Mouse (Mus musculus) heart, postnatal 0 days (tissue): ENCODE results near the gene Dnah2. TPM values are rescaled to one million over a fixed set of nuclear protein-coding genes. Genes with fewer than 3 reads are reported as not detected.

Experiments used
- ATAC-seq: fragments of 200-750 bp; cut with Nextera tagmentation; 2 replicates; pipeline ENCODE4 v1.8.0; 2017; ENCODE audit warnings: low read depth, moderate number of reproducible peaks, moderate library complexity; ENCODE audit not compliant: insufficient read depth
- DNase-seq: peaks from one replicate; pipeline ENCODE4 v3.0.0-alpha.2; 2016; ENCODE audit warnings: low spot score
- H3K27ac ChIP-seq: fragments of 300-500 bp; sonication (generic); 2 replicates; pipeline ENCODE4 v1.5.1; 2014; ENCODE audit warnings: low read depth, mild to moderate bottlenecking
- H3K27me3 ChIP-seq: fragments of 300-500 bp; sonication (generic); 2 replicates; pipeline ENCODE4 v1.6.1; 2014; ENCODE audit warnings: low read length, mixed read lengths; ENCODE audit not compliant: control insufficient read depth, insufficient read depth
- H3K36me3 ChIP-seq: fragments of 300-500 bp; sonication (generic); replicated peaks from 2 replicates; pipeline ENCODE4 v1.6.1; 2014; ENCODE audit warnings: low read length, mixed read lengths; ENCODE audit not compliant: control insufficient read depth, insufficient read depth
- H3K4me1 ChIP-seq: fragments of 300-500 bp; sonication (generic); 2 replicates; pipeline ENCODE4 v1.6.1; 2014; ENCODE audit warnings: antibody characterized with exemption; ENCODE audit not compliant: control insufficient read depth, insufficient read depth
- H3K4me2 ChIP-seq: fragments of 300-500 bp; sonication (generic); 2 replicates; pipeline ENCODE4 v1.6.1; 2014; ENCODE audit warnings: low read depth, mild to moderate bottlenecking, low read length, moderate library complexity
- H3K4me3 ChIP-seq: fragments of 300-500 bp; sonication (generic); 2 replicates; pipeline ENCODE4 v1.5.1; 2014; ENCODE audit warnings: low read depth, low read length
- H3K9ac ChIP-seq: fragments of 300-500 bp; sonication (generic); replicated peaks from 2 replicates; pipeline ENCODE4 v1.6.1; 2014; ENCODE audit warnings: low read depth, low read length, mixed read lengths
- H3K9me3 ChIP-seq: fragments of 300-500 bp; sonication (generic); replicated peaks from 2 replicates; pipeline ENCODE4 v1.6.1; 2016; ENCODE audit warnings: low read length; ENCODE audit not compliant: control insufficient read depth
- CTCF ChIP-seq: IDR thresholded peaks from 2 replicates; pipeline ENCODE4 v1.5.1; 2016; ENCODE audit warnings: antibody characterized with exemption, control low read depth, low read depth
- EP300 ChIP-seq: IDR thresholded peaks from 2 replicates; pipeline ENCODE4 v1.6.1; 2016; ENCODE audit warnings: antibody characterized with exemption, low read depth
- WGBS: fragments of 180-500 bp; shearing (Covaris S2); extraction: QIAGEN DNeasy Blood & Tissue Kit; methylation state at CpG from one replicate; pipeline ENCODE4 v1.1.7; 2014; 5-methylcytosine and 5-hydroxymethylcytosine counted together
- polyA plus RNA-seq: library from polyadenylated mRNA; unstranded; fragments of >200 nt; fragmentation: Nextera tagmentation; extraction: Ambion mirVana; gene quantifications from 2 replicates; pipeline ENCODE4 v1.2.1, GENCODE M21; 2015
- total RNA-seq: library from RNA; depleted of rRNA; stranded (reverse); fragments of >200 nt; gene quantifications from 2 replicates; pipeline ENCODE4 v1.2.3, GENCODE M21; 2014; ENCODE audit warnings: low replicate concordance

Dnah2 gene
- total and polyA plus RNA-seq, 2 experiments from 2014 or later, result 0.03 TPM; not detected in 1

DNA sequence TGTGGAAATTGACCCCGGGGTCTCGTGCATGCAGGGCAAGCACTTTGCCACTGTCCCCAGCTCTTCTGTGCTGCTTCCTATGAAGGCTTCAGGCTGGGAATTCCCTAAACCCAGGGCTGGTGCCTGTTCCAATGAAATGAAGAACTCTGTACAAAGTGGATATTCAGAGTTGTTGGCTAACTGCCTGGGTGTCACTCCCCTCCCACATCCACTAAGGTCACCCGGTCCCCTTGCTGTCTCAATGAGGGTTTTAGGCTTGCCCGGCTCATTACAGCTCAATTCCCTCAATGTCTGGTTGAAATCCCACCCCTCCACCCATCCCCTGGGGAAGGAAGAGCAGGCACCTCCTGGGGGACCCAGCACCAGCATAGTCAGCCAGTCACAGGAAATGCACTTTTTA lies 28.9 kb downstream of the Dnah2 start:
- no peak overlapping the region for H3K9ac ChIP-seq
- H3K9me3 ChIP-seq, result no peaks in the 10 kb centered on the region
- no peaks in the 10 kb centered on the region; the same call in 1 of the 2 replicates for H3K4me1 ChIP-seq
- no peak overlapping the region for H3K27ac ChIP-seq
- 53% methylated on average over 4 of the region's 4 CpGs for WGBS
- DNase-seq (no peak), ATAC-seq (no peak)
- no peak for TF ChIP-seq EP300
- TF ChIP-seq CTCF, result no peak
- H3K4me2 ChIP-seq, result no peak overlapping the region
- H3K4me3 ChIP-seq, result no peak overlapping the region
- H3K36me3 ChIP-seq, result no peaks in the 10 kb centered on the region
- H3K27me3 ChIP-seq, result peaks cover 5% of the 10 kb centered on the region; the same call in 1 of the 2 replicates

DNA sequence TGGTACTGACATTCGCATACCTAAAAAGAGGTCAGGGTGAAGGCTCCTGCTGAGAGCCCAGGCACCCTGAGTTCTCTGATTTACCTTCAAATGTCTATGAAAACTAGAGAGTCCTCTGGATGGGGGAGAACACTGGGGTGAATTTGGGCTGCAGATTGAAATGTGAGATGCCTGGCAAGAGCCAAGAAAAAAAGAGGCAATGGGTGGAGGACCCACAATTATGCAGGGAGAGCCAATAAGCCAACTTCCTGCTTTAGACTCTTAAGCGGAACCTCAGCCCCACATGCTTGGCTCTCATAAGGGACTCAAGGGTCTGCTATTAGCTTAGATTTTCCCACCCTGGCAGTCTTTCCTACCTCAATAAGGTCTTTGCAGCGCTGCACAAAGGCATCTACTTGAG lies 32.2 kb downstream of the Dnah2 start:
- H3K4me2 ChIP-seq, result no peak overlapping the region
- H3K9ac ChIP-seq, result no peak overlapping the region
- H3K27me3 ChIP-seq, result peaks cover 5% of the 10 kb centered on the region; the same call in 1 of the 2 replicates
- H3K4me1 ChIP-seq, result no peaks in the 10 kb centered on the region; the same call in 1 of the 2 replicates
- no peak overlapping the region for H3K4me3 ChIP-seq
- H3K36me3 ChIP-seq, result no peaks in the 10 kb centered on the region
- DNase-seq, result no peak
- H3K9me3 ChIP-seq, result no peaks in the 10 kb centered on the region
- WGBS, result 62% methylated on average over 3 of the region's 3 CpGs
- no peak for TF ChIP-seq CTCF
- TF ChIP-seq EP300, result no peak
- no peak for ATAC-seq
- no peak overlapping the region for H3K27ac ChIP-seq

DNA sequence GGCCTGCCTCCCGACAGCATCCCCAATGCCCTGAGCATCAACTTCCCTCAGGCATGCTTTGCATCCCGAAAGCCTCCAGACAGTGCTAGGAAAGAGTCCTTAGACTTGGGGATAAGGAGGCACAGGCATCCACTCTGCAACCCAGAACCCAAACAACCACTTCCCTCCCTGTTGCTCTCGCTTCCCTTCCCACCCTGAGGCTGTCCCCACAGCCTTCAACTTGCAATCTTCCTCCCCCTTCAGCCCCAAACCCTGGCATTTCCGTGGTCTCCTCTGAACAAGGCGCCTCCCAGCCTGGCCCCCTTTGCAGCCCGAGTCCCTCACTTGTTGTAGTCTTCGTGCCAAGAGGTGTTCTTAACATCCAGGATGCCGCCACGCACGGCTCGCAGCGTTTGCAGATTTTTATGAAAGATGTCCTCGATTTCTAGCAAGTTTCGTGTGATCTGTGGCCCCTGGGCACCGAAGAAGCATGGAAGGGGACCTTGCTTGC lies 32.7 kb downstream of the Dnah2 start:
- ATAC-seq (no peak), DNase-seq (no peak)
- Histone ChIP-seq H3K4me2 (no peak overlapping the region), H3K4me3 (no peak overlapping the region), H3K9ac (no peak overlapping the region), H3K27me3 (peaks cover 5% of the 10 kb centered on the region; the same call in 1 of the 2 replicates), H3K36me3 (no peaks in the 10 kb centered on the region), H3K27ac (no peak overlapping the region), H3K4me1 (peaks cover 2% of the 10 kb centered on the region), H3K9me3 (no peaks in the 10 kb centered on the region)
- no peak for TF ChIP-seq CTCF
- no peak for TF ChIP-seq EP300
- WGBS, result 59% methylated on average over 15 of the region's 15 CpGs

DNA sequence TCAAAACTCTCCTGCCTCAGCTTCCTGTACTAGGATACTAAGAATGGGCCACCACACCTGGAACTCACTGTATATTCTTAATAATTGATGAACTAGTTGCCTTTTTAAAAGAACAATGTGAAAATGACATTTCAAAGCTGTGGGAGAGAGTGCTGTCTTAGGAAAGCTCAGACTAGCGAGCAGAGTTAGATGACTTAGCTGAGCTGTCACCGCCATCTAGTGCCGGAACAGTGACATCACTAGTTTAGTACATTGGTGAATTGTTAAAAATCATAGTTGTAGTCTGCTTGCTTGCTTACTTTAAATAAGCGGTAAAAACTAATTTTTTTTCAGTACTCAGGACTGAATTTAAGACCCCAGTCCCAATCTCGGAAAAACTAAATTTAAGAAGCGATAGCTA lies 35.1 kb downstream of the Dnah2 start:
- peak; percentile 84 for DNase-seq
- H3K4me3 ChIP-seq, result no peak overlapping the region
- peak; percentile 69; the same call in 1 of the 2 replicates for ATAC-seq

DNA sequence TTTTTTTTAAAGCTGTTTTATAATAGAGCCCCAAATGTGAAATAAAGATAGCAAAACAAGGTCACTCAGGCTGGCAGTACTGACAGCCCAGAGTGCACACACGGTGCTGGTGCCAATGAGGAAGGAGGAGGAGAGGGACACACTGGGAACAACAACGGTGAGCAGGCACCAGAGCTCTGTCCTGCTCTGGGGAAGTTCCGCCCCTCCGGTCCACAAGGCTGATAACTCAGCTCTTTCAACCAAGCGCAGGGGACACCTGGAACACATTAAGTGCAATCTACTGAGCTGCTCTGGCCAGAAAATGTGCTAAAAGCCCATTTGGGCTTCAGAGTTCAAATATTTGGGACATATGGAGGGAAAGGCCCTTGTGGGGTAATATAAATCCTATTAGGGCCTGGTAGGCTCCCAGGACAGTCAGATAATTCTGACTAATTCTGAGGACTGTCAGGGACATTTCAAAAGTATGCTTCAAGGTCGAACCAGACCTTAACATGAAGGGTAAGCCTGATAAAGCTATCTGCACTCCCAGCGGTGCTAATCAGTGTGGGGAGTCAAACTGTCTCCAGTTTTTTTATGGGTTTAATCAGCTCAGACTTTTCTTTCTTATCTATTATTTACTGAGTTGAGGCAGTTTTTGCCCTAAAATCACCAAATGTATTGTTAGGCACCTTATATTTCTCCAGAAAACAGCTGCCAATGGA lies 38.0 kb downstream of the Dnah2 start:
- Histone ChIP-seq H3K9me3 (no peaks in the 10 kb centered on the region), H3K9ac (no peak overlapping the region; the same call in 1 of the 2 replicates), H3K4me3 (no peak overlapping the region), H3K4me2 (no peak overlapping the region), H3K27me3 (peaks cover 4% of the 10 kb centered on the region; the same call in 1 of the 2 replicates), H3K4me1 (peaks cover 8% of the 10 kb centered on the region; the same call in 1 of the 2 replicates), H3K36me3 (no peaks in the 10 kb centered on the region), H3K27ac (peak overlapping the region; percentile 71)
- 13% methylated on average over 7 of the region's 7 CpGs for WGBS
- TF ChIP-seq CTCF (no peak), EP300 (no peak)
- ATAC-seq (0 out of 2 replicates have a peak, but pooled peaks have one; percentile 51), DNase-seq (peak; percentile 18)

More for the DNA sequence above, 35.1 kb downstream of the Dnah2 start:
- peaks cover 5% of the 10 kb centered on the region; the same call in 1 of the 2 replicates for H3K27me3 ChIP-seq
- peaks cover 8% of the 10 kb centered on the region; the same call in 1 of the 2 replicates for H3K4me1 ChIP-seq
- H3K4me2 ChIP-seq, result no peak overlapping the region
- no peaks in the 10 kb centered on the region for H3K36me3 ChIP-seq
- peak; percentile 83 for TF ChIP-seq CTCF
- TF ChIP-seq EP300, result no peak
- no peaks in the 10 kb centered on the region for H3K9me3 ChIP-seq
- 5% methylated on average over 6 of the region's 6 CpGs for WGBS
- no peak overlapping the region for H3K9ac ChIP-seq
- H3K27ac ChIP-seq, result no peak overlapping the region
